8 mouse cellular contexts compared by ENCODE assay signal in genomic region chr11:75190905-75191441, GRCm38 (mm10). TPM values are rescaled to one million over a fixed set of nuclear protein-coding genes. Genes with fewer than 3 reads are reported as not detected.
DNase-seq lines count a peak whose midpoint lies in the region; ATAC-seq and TF ChIP-seq lines count a peak whose summit lies in the region.

Dph1 (minus strand) TSS chr11:75191241.

- TF ChIP-seq POLR2A in embryonic fibroblast, embryonic 13.5 days (IDR thresholded peaks at IDR 0.05; ENCODE audit: low read depth, low read length): no peak

- in situ Hi-C loops in ES-E14 (cut with MboI; ENCODE audit: low sequenced_read_pairs in 2 of 2, unreplicated experiment in 2 of 2): loop anchor here (5.0 kb wide), 1 partner anchor 101 kb away; no protein-coding TSS in a partner anchor

- H3K9ac ChIP-seq in heart, embryonic 13.5 days: peak within 1 kb of the TSS; percentile 89
- H3K9ac ChIP-seq in ES-E14 (ENCODE audit: insufficient read depth, low read depth, low read length, poor library complexity, severe bottlenecking): peak within 1 kb of the TSS; percentile 90
- peak within 1 kb of the TSS; percentile 61 for H3K9ac ChIP-seq in midbrain, embryonic 14.5 days (replicated peaks; ENCODE audit: low read length)

- H3K4me2 ChIP-seq in heart, embryonic 13.5 days: peak within 1 kb of the TSS; percentile 98
- peak within 1 kb of the TSS; percentile 68 for H3K4me2 ChIP-seq in midbrain, embryonic 14.5 days (ENCODE audit: low read length)

- H3K9me3 ChIP-seq in heart, embryonic 13.5 days: no peaks in the 10 kb centered on the region
- no peaks in the 10 kb centered on the region for H3K9me3 ChIP-seq in ES-E14 (ENCODE audit: control insufficient read depth, insufficient read depth, low read depth, low read length)
- H3K9me3 ChIP-seq in midbrain, embryonic 14.5 days (ENCODE audit: control insufficient read depth, low read length): no peaks in the 10 kb centered on the region

- H3K4me3 ChIP-seq in heart, embryonic 13.5 days: peak within 1 kb of the TSS; percentile 95
- H3K4me3 ChIP-seq in ES-E14 (ENCODE audit: insufficient read depth in 1 of 2, low read depth in 1 of 2, low read length in 2 of 2, poor library complexity in 1 of 2, severe bottlenecking in 1 of 2): peak within 1 kb of the TSS; percentile 95 to 99
- peak within 1 kb of the TSS; percentile 77 for H3K4me3 ChIP-seq in embryonic fibroblast, embryonic 13.5 days (ENCODE audit: insufficient read depth, low read length)
- H3K4me3 ChIP-seq in midbrain, embryonic 14.5 days (replicated peaks; ENCODE audit: low read depth, low read length): peak within 1 kb of the TSS; percentile 74

- H3K36me3 ChIP-seq in heart, embryonic 13.5 days: peaks cover 1% of the 10 kb centered on the region; the same call in 1 of the 2 replicates
- H3K36me3 ChIP-seq in ES-E14 (ENCODE audit: control insufficient read depth, insufficient read depth, low read length, poor library complexity, severe bottlenecking): no peaks in the 10 kb centered on the region; the same call in 1 of the 2 replicates
- no peaks in the 10 kb centered on the region for H3K36me3 ChIP-seq in midbrain, embryonic 14.5 days (ENCODE audit: control insufficient read depth, insufficient read depth, low read length)

- ATAC-seq in heart, embryonic 13.5 days (ENCODE audit: extremely low read depth, insufficient number of reproducible peaks, low FRiP score, low TSS enrichment): no peak
- ATAC-seq in midbrain, embryonic 14.5 days (ENCODE audit: low FRiP score, low TSS enrichment): no peak
- no peak for ATAC-seq in activated CD4-positive, CD25-positive, alpha-beta regulatory T cell, adult 4 months

- WGBS in heart, embryonic 13.5 days: 55% methylated on average over 5 of the region's 5 CpGs
- WGBS in large intestine, adult 2 months: 63% methylated on average over 5 of the region's 5 CpGs
- 42% methylated on average over 5 of the region's 5 CpGs for WGBS in midbrain, embryonic 14.5 days

- peak within 1 kb of the TSS; percentile 64 for H3K27ac ChIP-seq in heart, embryonic 13.5 days (replicated peaks)
- no peak within 1 kb of the TSS for H3K27ac ChIP-seq in ES-E14 (ENCODE audit: insufficient read depth, low read depth, low read length, poor library complexity, severe bottlenecking)
- no peak within 1 kb of the TSS for H3K27ac ChIP-seq in embryonic fibroblast, embryonic 13.5 days (ENCODE audit: insufficient read depth, low read length)
- H3K27ac ChIP-seq in midbrain, embryonic 14.5 days (replicated peaks; ENCODE audit: low read depth, low read length): peak within 1 kb of the TSS; percentile 21

- intact Hi-C loops in heart, postnatal 36 days (cut with DNase I): loop anchor here (5.0 to 10.0 kb wide), 3 partner anchors 156 to 384 kb away; partner anchors contain the start of genes Rpa1 and Smyd4

- peaks cover 68% of the 10 kb centered on the region for H3K4me1 ChIP-seq in heart, embryonic 13.5 days
- peaks cover 0 to 13% of the 10 kb centered on the region in 2 experiments; a peak in 1 of 4 replicates for H3K4me1 ChIP-seq in ES-E14 (ENCODE audit: control insufficient read depth in 2 of 2, insufficient read depth in 2 of 2, low read length in 2 of 2, poor library complexity in 1 of 2)
- no peaks in the 10 kb centered on the region for H3K4me1 ChIP-seq in embryonic fibroblast, embryonic 13.5 days (ENCODE audit: control insufficient read depth, insufficient read depth, low read length)
- peaks cover 45% of the 10 kb centered on the region for H3K4me1 ChIP-seq in midbrain, embryonic 14.5 days (ENCODE audit: control insufficient read depth, insufficient read depth, low read length)

- peaks cover 42% of the 10 kb centered on the region for H3K27me3 ChIP-seq in heart, embryonic 13.5 days (replicated peaks)
- peaks cover 16% of the 10 kb centered on the region; the same call in 1 of the 2 replicates for H3K27me3 ChIP-seq in midbrain, embryonic 14.5 days (ENCODE audit: control insufficient read depth, insufficient read depth, low read length)

- TF ChIP-seq CTCF in embryonic fibroblast, embryonic 13.5 days (IDR thresholded peaks at IDR 0.05; ENCODE audit: borderline replicate concordance, insufficient read depth, low read length): no peak

- no peak for DNase-seq in heart, postnatal 36 days
- DNase-seq in ES-E14 (ENCODE audit: low read depth, low spot score): no peak
- no peak for DNase-seq in large intestine, adult 2 months (ENCODE audit: low read depth, low spot score)
- no peak for DNase-seq in midbrain, embryonic 14.5 days
- DNase-seq in embryo, embryonic 10 days (ENCODE audit: low spot score): no peak

TF ChIP-seq in ES-E14, 5 proteins besides CTCF, POLR2A, EP300 and RAD21:
- no peak for TF ChIP-seq HCFC1 (IDR thresholded peaks at IDR 0.05; ENCODE audit: borderline replicate concordance, insufficient read depth, low read length)
- no peak for TF ChIP-seq ZNF384 (IDR thresholded peaks at IDR 0.05; ENCODE audit: low read depth, low read length)
- no peak for TF ChIP-seq CHD2 (IDR thresholded peaks at IDR 0.05; ENCODE audit: low read depth, low read length)
- TF ChIP-seq ZC3H11A (IDR thresholded peaks at IDR 0.05; ENCODE audit: borderline replicate concordance, low read depth, low read length): no peak
- no peak for TF ChIP-seq MAFK (IDR thresholded peaks at IDR 0.05; ENCODE audit: insufficient read depth, low read depth, low read length)

RNA-seq across cellular contexts. Expression of gene Dph1, which starts in this region (rescaled TPM):
- polyA plus RNA-seq in heart, embryonic 13.5 days (2015; fragmentation: Nextera tagmentation; extraction: Ambion mirVana): 19.3 and 21.3 TPM in 2 replicates
- total RNA-seq in heart, postnatal 36 days (2021): 1 to 10 TPM; 9.0 to 9.7 TPM
- total RNA-seq in ES-E14 (2012; rRNA removed): 32.8 and 43.6 TPM in 2 replicates
- polyA plus RNA-seq in embryonic fibroblast, embryonic 13.5 days (2011; ENCODE audit: insufficient read length, low read depth, missing spikeins): 15.7 and 18.7 TPM in 2 replicates
- 24.8 and 29.7 TPM in 2 replicates for polyA plus RNA-seq in large intestine, adult 2 months (2012; rRNA removed)
- polyA plus RNA-seq in midbrain, embryonic 14.5 days (2014; fragmentation: Nextera tagmentation; extraction: Ambion mirVana): 13.7 and 14.8 TPM in 2 replicates
- 1 to 10 TPM; 8.3 to 9.6 TPM for polyA plus RNA-seq in activated CD4-positive, CD25-positive, alpha-beta regulatory T cell, adult 4 months (2017; shearing (Covaris generic))

Comparison
In these comparisons a context has a peak if more than half of its experiments do, and no peak if none do; other contexts are left out.
1. H3K27ac ChIP-seq: peak in heart, embryonic 13.5 days (single experiment) and midbrain, embryonic 14.5 days (single experiment); none in ES-E14 (single experiment) and embryonic fibroblast, embryonic 13.5 days (single experiment).
2. Peak in every context shown above with its lines, with median percentiles within 50 percentile points of each other: H3K4me3 ChIP-seq and H3K9ac ChIP-seq.